Mouse (Mus musculus): ENCODE measurements around the gene Spef1. TPM values are rescaled to one million over a fixed set of nuclear protein-coding genes. Genes with fewer than 3 reads are reported as not detected.
A peak's percentile ranks its signal among the peaks of the same experiment; 100 is the strongest.

Spef1 gene
- total RNA-seq, 2 experiments from 2014 or later: 21.9 to 22.7 TPM

GRCm38 (mm10) chr2:131143007-131143780, 43.9 kb downstream of the Spef1 start:
- DNase-seq (ENCODE audit: low spot score in 2 of 2): no peak

GRCm38 (mm10) chr2:131142592-131142991, 44.5 kb downstream of the Spef1 start:
- DNase-seq (ENCODE audit: low spot score in 2 of 2): peak; percentile 66 to 74

GRCm38 (mm10) chr2:131141336-131141986, 45.6 kb downstream of the Spef1 start:
- DNase-seq (ENCODE audit: low spot score in 2 of 2): no peak

DNA sequence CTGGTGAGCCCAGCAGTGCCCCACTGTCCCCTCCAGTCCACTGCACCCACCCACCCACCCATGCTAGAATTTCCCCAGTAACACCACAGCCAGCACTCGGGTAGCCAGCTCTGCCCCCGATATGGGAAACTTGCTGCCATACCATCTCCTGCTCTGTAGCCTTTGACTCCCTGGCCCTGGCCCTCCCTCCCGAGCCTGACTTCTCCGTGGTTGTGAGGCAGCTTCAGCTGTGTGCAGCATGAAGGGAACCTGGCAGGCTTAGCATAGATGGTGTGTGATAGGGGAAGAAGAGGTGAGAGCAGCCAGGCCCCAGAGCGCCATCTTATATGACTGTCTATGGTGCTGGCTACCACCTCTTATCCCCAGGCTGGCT, 46.6 kb downstream of the Spef1 start:
- DNase-seq (ENCODE audit: low spot score in 2 of 2): no peak

DNA sequence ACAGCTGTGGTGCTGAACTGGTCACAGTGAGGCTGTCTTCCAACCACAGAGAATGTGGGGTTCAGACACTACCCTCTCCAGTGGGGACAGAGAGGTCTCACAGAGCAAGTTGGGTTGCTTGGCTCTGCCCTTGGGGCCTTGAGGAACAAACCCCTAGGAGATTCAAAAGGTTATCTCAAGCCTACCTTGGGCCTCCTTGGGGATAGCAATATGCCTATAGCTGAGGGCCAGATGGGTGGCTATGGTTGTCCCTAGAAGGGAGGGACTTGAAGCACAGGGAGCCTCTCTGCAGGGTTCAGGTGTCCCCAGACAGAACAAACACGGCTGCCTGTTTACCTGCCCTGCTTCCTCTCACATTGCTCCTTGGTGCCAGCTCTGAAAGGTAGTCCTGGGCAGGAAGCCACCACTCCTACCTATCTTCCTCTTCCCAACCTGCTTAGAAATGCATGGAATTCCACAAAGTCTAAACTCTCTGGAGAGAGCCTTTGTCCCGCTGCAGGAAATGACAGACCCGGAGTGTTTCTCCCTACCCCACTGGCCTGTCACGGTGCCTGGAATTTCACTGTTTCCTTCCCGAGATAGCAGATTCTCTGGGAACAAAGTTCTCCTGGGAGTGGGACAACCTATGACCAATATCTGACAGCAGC, 47.1 kb downstream of the Spef1 start:
- no peak for DNase-seq (ENCODE audit: low spot score in 2 of 2)

GRCm38 (mm10) chr2:131139287-131139686, 47.8 kb downstream of the Spef1 start:
- no peak for DNase-seq (ENCODE audit: low spot score in 2 of 2)

- DNase-seq (ENCODE audit: low spot score in 2 of 2): no peak
Measured at GRCm38 (mm10) chr2:131138760-131139159, 48.3 kb downstream of the Spef1 start.

DNA sequence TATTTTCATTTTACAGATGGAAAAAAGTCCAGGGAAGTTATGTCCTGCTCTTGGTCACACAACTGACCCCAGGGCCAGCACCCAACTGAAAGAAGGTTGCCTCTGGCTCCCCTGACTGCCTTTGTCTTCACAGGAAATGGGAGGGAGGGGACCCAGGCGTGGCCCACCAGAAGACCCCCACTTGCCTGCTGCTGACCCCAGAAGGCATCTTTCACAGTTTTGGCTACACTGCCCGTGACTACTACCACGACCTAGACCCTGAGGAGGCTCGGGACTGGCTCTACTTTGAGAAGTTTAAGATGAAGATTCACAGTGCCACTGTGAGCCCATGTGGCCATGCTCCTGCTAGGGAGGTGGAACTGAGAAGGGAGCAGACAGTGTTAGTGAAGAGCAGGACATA, 48.8 kb downstream of the Spef1 start:
- no peak for DNase-seq (ENCODE audit: low spot score in 2 of 2)

GRCm38 (mm10) chr2:131135521-131136139, 51.5 kb downstream of the Spef1 start:
- DNase-seq (ENCODE audit: low spot score in 2 of 2): peak; percentile 0 to 5

GRCm38 (mm10) chr2:131134826-131135400, 52.2 kb downstream of the Spef1 start:
- DNase-seq (ENCODE audit: low spot score in 2 of 2): peak; percentile 1 to 4

DNA sequence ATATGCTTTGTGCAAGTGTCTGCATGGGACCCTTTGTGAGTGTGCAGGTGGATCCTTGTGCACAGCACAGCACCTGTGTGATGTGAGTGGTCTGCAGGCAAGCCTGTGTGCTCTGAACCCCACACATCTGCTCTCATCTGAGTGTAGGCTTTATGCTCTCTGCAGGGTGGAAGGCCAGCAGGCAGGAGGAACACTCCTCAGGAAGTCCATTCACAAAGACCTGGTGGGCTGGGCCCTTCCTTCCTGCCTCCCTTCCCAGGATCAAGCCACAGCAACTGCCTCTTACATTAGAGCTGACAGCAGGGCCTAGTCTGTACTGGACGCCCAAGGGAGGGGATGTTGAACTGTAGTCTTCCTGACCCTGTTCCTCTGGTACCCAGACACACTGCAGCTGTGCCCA, 52.7 kb downstream of the Spef1 start:
- DNase-seq (ENCODE audit: low spot score in 2 of 2): peak; percentile 2 to 7

DNA sequence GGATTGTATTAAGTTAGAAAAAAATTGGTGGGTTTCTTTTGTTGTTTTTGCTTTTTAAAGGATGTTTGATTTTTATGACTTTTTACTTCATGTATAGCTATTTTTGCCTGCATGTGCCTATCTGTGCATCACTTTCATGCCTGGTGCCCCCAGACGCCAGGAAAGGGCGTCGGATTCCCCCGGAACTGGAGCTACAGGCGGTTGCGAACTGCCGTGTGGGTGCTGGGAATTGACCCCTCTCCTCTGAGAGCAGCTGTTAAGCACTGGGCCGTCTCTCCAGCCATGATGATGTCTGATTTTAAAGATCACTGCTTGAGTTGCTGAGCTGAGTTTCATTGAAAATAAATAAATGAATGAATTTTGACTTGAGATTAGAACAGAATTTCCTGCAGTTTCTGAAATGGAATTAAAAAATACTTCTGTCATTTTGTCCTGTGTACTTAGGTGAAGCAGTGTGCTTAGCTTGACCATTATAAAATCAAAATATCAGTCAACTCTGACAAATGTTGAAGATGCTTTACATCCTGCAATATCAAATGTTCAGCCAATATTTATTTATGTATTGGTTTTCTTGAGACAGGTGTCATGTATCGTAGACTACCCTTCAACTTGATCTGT, 54.0 kb downstream of the Spef1 start, which contains the start of gene Gm11037:
Gene Gm11037 (plus strand): TSS at position 568 of the 618 bp plus-strand sequence.
- peak in 1 of 2 experiments; percentile 0 for DNase-seq (ENCODE audit: low spot score in 2 of 2)

- DNase-seq (ENCODE audit: low spot score in 2 of 2): peak in 1 of 2 experiments; percentile 0
Measured at GRCm38 (mm10) chr2:131132111-131132888, 54.8 kb downstream of the Spef1 start.

DNA sequence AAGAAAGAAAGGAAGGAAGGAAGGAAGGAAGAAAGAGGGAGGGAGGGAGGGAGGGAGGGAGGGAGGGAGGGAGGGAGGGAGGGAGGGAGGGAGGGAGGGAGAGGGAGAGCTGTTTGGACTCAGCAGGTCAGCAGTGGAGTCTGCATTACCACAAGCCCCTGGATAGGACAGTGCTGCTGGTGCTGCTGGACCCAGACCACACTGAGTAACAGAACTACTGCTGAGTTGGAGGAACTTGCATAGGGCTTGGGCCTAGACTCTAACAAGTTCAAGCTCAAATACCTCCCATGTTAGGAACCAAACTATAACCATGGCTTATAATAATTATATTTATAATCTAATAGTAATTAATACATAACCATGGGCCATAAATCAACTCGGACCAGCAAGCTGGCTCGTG, 56.2 kb downstream of the Spef1 start:
- DNase-seq (ENCODE audit: low spot score in 2 of 2): no peak

- DNase-seq (ENCODE audit: low spot score in 2 of 2): no peak
Measured at GRCm38 (mm10) chr2:131129836-131130235, 57.2 kb downstream of the Spef1 start.

GRCm38 (mm10) chr2:131128636-131129157, 58.4 kb downstream of the Spef1 start:
- DNase-seq (ENCODE audit: low spot score in 2 of 2): no peak

DNA sequence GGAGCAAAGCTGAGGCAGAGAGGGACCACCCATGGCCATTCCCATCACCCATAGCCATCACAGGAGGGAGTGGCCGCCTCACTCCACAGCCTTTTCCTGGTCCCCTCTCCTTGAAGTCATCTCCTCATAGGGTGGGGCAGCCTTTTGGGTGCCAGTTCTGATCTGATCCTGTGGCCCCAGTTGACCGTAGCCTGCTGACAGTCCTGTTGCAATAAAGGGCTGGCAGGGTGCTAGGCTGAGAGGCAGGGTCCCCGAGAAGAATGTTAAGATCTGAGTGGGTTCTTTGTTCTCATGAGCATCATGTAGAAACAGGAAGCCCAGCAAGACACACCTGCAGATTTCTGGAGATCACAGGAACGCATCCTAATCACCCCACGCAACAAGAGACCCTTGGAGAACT, 58.9 kb downstream of the Spef1 start:
- DNase-seq (ENCODE audit: low spot score in 2 of 2): peak in 1 of 2 experiments; percentile 6

GRCm38 (mm10) chr2:131127161-131127730, 59.8 kb downstream of the Spef1 start, which contains the start of gene Hspa12b:
TSS of gene Hspa12b (plus strand) at chr2:131127280.
- peak in 1 of 2 experiments; percentile 14 for DNase-seq (ENCODE audit: low spot score in 2 of 2)

Measured in layer of hippocampus, postnatal 10 days (tissue).